ENCODE assay signal across 8 mouse cellular contexts in genomic region chr3:103420621-103421274, GRCm38 (mm10).
A peak's percentile ranks its signal among the peaks of the same experiment; 100 is the strongest.
DNase-seq lines count a peak whose midpoint lies in the region; TF ChIP-seq lines count a peak whose summit lies in the region.

No protein-coding gene starts in this region.

- TF ChIP-seq CTCF in heart, adult 2 months (IDR thresholded peaks at IDR 0.05), result no peak
- TF ChIP-seq CTCF in brain, embryonic 14.5 days (IDR thresholded peaks at IDR 0.05; ENCODE audit: borderline replicate concordance, extremely low read depth, insufficient read depth, insufficient read length), result no peak

- peak overlapping the region; percentile 29; the same call in 1 of the 2 replicates for H3K27ac ChIP-seq in heart, adult 2 months

- H3K79me2 ChIP-seq in heart, adult 2 months (replicated peaks; ENCODE audit: control insufficient read depth, insufficient read depth, low read length), result no peaks in the 10 kb centered on the region

- WGBS in heart, adult 2 months, result 40% methylated on average over 12 of the region's 12 CpGs

- H3K9ac ChIP-seq in heart, adult 2 months (ENCODE audit: low read depth, low read length), result no peak overlapping the region

- DNase-seq in heart, adult 2 months, result peak; percentile 31 to 35
- DNase-seq in heart, postnatal 25 days (ENCODE audit: low spot score), result no peak
- peak; percentile 49 for DNase-seq in brain, embryonic 14.5 days (ENCODE audit: low read depth)
- DNase-seq in heart, postnatal 4 days, result peak; percentile 23
- DNase-seq in lung, postnatal 14 days, result peak; percentile 21
- no peak for DNase-seq in adrenal gland, adult 8-10 months
- no peak for DNase-seq in ovary, postnatal 14 days (ENCODE audit: low spot score)
- DNase-seq in T-cell, adult 2 months (ENCODE audit: low spot score), result no peak

- peaks cover 15% of the 10 kb centered on the region for H3K4me1 ChIP-seq in heart, adult 2 months (ENCODE audit: control insufficient read depth, insufficient read depth, low read length)

- no peaks in the 10 kb centered on the region for H3K27me3 ChIP-seq in heart, adult 2 months (ENCODE audit: control insufficient read depth, insufficient read depth, low read length)

- no peak for TF ChIP-seq EP300 in heart, adult 2 months (IDR thresholded peaks at IDR 0.05; ENCODE audit: insufficient read depth, low read depth, low read length)

- TF ChIP-seq POLR2A in heart, adult 2 months (IDR thresholded peaks at IDR 0.05; ENCODE audit: insufficient read depth, low read depth, low read length), result no peak
- no peak for TF ChIP-seq POLR2A in brain, embryonic 14.5 days (IDR thresholded peaks at IDR 0.05; ENCODE audit: borderline replicate concordance, extremely low read depth, insufficient read depth, insufficient read length, poor library complexity, severe bottlenecking)

- no peak overlapping the region for H3K4me3 ChIP-seq in heart, adult 2 months

- intact Hi-C loops in heart, adult 2 months (cut with DNase I), result no loop called here
- intact Hi-C loops in heart, postnatal 25 days (cut with DNase I), result no loop called here

- no peaks in the 10 kb centered on the region; the same call in 1 of the 2 replicates for H3K36me3 ChIP-seq in heart, adult 2 months (ENCODE audit: control insufficient read depth, insufficient read depth, low read length)

Comparison
In these comparisons a context has a peak if more than half of its experiments do, and no peak if none do; other contexts are left out.
1. DNase-seq: peak in heart, adult 2 months (2 of 2), brain, embryonic 14.5 days (single experiment), heart, postnatal 4 days (single experiment) and lung, postnatal 14 days (single experiment); none in heart, postnatal 25 days (single experiment), adrenal gland, adult 8-10 months (single experiment), ovary, postnatal 14 days (single experiment) and T-cell, adult 2 months (single experiment).